Mouse (Mus musculus) myocyte (in vitro differentiated cells): ENCODE results near the gene I830077J02Rik. TPM values are rescaled to one million over a fixed set of nuclear protein-coding genes. Genes with fewer than 3 reads are reported as not detected.

Experiments used
- H3K27me3 ChIP-seq: one replicate; pipeline ENCODE4 v1.6.1; 2011; ENCODE audit not compliant: control insufficient read depth, insufficient read depth, insufficient read length
- H3K36me3 ChIP-seq: one replicate; pipeline ENCODE4 v1.6.1; 2011; ENCODE audit not compliant: control insufficient read depth, insufficient read depth
- H3K4me2 ChIP-seq: one replicate; pipeline ENCODE4 v1.6.1; 2011; ENCODE audit warnings: low read depth, control low read depth
- H3K4me3 ChIP-seq: one replicate; pipeline ENCODE4 v1.5.1; 2011; ENCODE audit warnings: mild to moderate bottlenecking, control low read depth, moderate library complexity
- H3K79me2 ChIP-seq: one replicate; pipeline ENCODE4 v1.6.1; 2011; ENCODE audit not compliant: control insufficient read depth, insufficient read depth
- H3ac ChIP-seq: one replicate; pipeline ENCODE4 v1.6.1; 2011; ENCODE audit not compliant: control insufficient read depth, insufficient read length
- CEBPB ChIP-seq: IDR thresholded peaks from 2 replicates; pipeline ENCODE4 v1.6.1; 2011; ENCODE audit warnings: mild to moderate bottlenecking, moderate library complexity; ENCODE audit not compliant: poor library complexity, insufficient read depth, severe bottlenecking
- E2F4 ChIP-seq: IDR thresholded peaks from one replicate; pipeline ENCODE4 v1.6.1; 2011; ENCODE audit warnings: mild to moderate bottlenecking, control low read depth, moderate library complexity; ENCODE audit not compliant: insufficient read depth
- MAX ChIP-seq: IDR thresholded peaks from one replicate; pipeline ENCODE4 v1.6.1; 2011; ENCODE audit warnings: low read depth, mild to moderate bottlenecking, control low read depth
- MYOD1 ChIP-seq, 3 experiments: IDR thresholded peaks; one replicate each; pipeline ENCODE4 v1.6.1; 2011; ENCODE audit warnings: control low read depth in 2 of 3, low read depth in 2 of 3, mild to moderate bottlenecking in 2 of 3, moderate library complexity in 1 of 3; ENCODE audit not compliant: insufficient read length in 2 of 3, control insufficient read depth in 1 of 3
- MYOG ChIP-seq, 3 experiments: IDR thresholded peaks; one replicate each; pipeline ENCODE4 v1.6.1; 2011; ENCODE audit warnings: control low read depth in 2 of 3, low read depth in 2 of 3, mild to moderate bottlenecking in 2 of 3; ENCODE audit not compliant: insufficient read length in 2 of 3, control insufficient read depth in 1 of 3, insufficient read depth in 1 of 3
- POLR2A ChIP-seq: IDR thresholded peaks from one replicate; pipeline ENCODE4 v1.6.1; 2011; ENCODE audit warnings: low read depth, mild to moderate bottlenecking, control low read depth, moderate library complexity; ENCODE audit not compliant: insufficient read length
- POLR2AphosphoS2 ChIP-seq: IDR thresholded peaks from one replicate; pipeline ENCODE4 v1.6.1; 2011; ENCODE audit warnings: low read depth, control low read depth; ENCODE audit not compliant: insufficient read length
- REST ChIP-seq: IDR thresholded peaks from one replicate; pipeline ENCODE4 v1.6.1; 2011; ENCODE audit warnings: mild to moderate bottlenecking, control low read depth, moderate library complexity; ENCODE audit not compliant: insufficient read depth, insufficient read length
- SRF ChIP-seq: IDR thresholded peaks from one replicate; pipeline ENCODE4 v1.6.1; 2011; ENCODE audit warnings: low read depth; ENCODE audit not compliant: control insufficient read depth, insufficient read length
- TCF12 ChIP-seq: IDR thresholded peaks from one replicate; pipeline ENCODE4 v1.6.1; 2011; ENCODE audit warnings: mild to moderate bottlenecking, control low read depth; ENCODE audit not compliant: poor library complexity, insufficient read depth, severe bottlenecking
- TCF3 ChIP-seq: IDR thresholded peaks from one replicate; pipeline ENCODE4 v1.6.1; 2011; ENCODE audit warnings: low read depth, control low read depth; ENCODE audit not compliant: insufficient read length
- USF1 ChIP-seq: IDR thresholded peaks from one replicate; pipeline ENCODE4 v1.6.1; 2011; ENCODE audit warnings: low read depth, mild to moderate bottlenecking, control low read depth, moderate library complexity
- polyA plus RNA-seq: library from polyadenylated mRNA; unstranded; fragments of >200 nt; fragmentation: generic; extraction: Trizol; gene quantifications from one replicate; pipeline ENCODE4 v1.2.1, GENCODE M21; 2012; ENCODE audit warnings: missing spikeins

I830077J02Rik gene
- 0.07 TPM for polyA plus RNA-seq

- TF ChIP-seq MYOD1 (IDR thresholded peaks at IDR 0.05; ENCODE audit: control insufficient read depth in 1 of 3, insufficient read length in 2 of 3, low read depth in 2 of 3), result no peak
- no peak for TF ChIP-seq TCF3
- TF ChIP-seq E2F4, result no peak
- no peak for TF ChIP-seq MYOG (IDR thresholded peaks at IDR 0.05; ENCODE audit: control insufficient read depth in 1 of 3, insufficient read depth in 1 of 3, insufficient read length in 2 of 3, low read depth in 2 of 3)
- no peak for TF ChIP-seq USF1
- TF ChIP-seq SRF, result no peak
- TF ChIP-seq MAX, result no peak
- TF ChIP-seq REST, result no peak
- TF ChIP-seq POLR2A, result no peak
- no peak for TF ChIP-seq TCF12
- Histone ChIP-seq H3ac (no peak within 1 kb of the TSS), H3K36me3 (peaks cover under 1% of the 10 kb centered on the region), H3K79me2 (no peaks in the 10 kb centered on the region), H3K4me3 (no peak within 1 kb of the TSS), H3K4me2 (no peak within 1 kb of the TSS), H3K27me3 (no peaks in the 10 kb centered on the region)
Observed at GRCm38 (mm10) chr3:105932240-105933071, at the start of gene I830077J02Rik. Gene I830077J02Rik, minus strand, starts transcription at chr3:105932664.

DNA sequence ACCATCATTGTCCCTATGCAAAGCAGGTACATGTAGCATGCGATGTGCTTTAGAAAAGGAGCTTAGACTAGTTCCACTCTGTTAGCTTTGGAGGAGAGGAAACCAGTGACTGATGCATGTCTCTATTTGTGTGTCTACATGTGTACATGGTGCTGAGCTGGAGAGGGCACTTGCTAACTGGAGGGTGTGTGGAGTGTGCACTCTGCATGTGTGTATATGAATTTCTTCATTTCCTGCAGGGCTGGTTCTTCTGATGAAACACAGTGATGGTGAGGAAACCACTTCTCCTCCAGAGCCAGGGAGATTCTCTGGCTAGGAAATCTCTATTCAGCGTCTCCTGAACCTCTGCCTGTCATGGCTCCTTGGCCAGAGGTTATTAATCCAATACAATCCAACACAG, 41.7 kb upstream of the I830077J02Rik start:
- Histone ChIP-seq H3K36me3 (peaks cover 7% of the 10 kb centered on the region), H3K79me2 (no peaks in the 10 kb centered on the region), H3K4me3 (no peak overlapping the region), H3K4me2 (no peak overlapping the region), H3K27me3 (no peaks in the 10 kb centered on the region), H3ac (no peak overlapping the region)
- TF ChIP-seq MYOG (IDR thresholded peaks at IDR 0.05; ENCODE audit: control insufficient read depth in 1 of 3, insufficient read depth in 1 of 3, insufficient read length in 2 of 3, low read depth in 2 of 3) (no peak), TCF12 (no peak), TCF3 (no peak), REST (no peak), SRF (no peak), E2F4 (no peak), MYOD1 (IDR thresholded peaks at IDR 0.05; ENCODE audit: control insufficient read depth in 1 of 3, insufficient read length in 2 of 3, low read depth in 2 of 3) (no peak), POLR2AphosphoS2 (no peak), POLR2A (no peak), USF1 (no peak), CEBPB (no peak)

DNA sequence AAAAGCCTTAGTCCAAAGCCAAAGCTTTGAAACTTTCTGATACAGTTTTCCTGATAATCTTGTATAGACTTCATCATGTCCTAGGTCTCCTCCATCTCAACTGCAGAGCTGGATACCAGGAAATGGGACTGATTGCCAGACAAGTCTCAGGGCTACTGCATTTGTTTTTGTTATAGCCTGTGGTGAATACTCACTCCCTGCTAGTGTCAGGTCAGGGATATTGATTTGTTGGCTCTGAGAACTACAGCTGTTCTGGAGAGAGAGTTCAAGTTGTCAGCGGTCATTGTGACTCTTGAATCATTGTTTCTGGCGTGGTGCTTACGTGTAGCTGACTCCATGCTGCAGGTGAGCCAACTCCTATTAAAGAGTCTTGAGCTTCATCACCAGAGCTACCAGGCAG, 40.9 kb upstream of the I830077J02Rik start, which contains the start of gene Ovgp1:
TSS of gene Ovgp1 (plus strand) at position 301 of the 400 bp plus-strand sequence.
- no peak within 1 kb of the TSS for H3ac ChIP-seq
- no peak within 1 kb of the TSS for H3K4me2 ChIP-seq

GRCm38 (mm10) chr3:105971831-105972446, 39.5 kb upstream of the I830077J02Rik start:
- TF ChIP-seq E2F4 (no peak), USF1 (no peak), TCF3 (no peak), MYOG (IDR thresholded peaks at IDR 0.05; ENCODE audit: control insufficient read depth in 1 of 3, insufficient read depth in 1 of 3, insufficient read length in 2 of 3, low read depth in 2 of 3) (no peak), MAX (no peak), POLR2A (no peak), TCF12 (no peak), MYOD1 (IDR thresholded peaks at IDR 0.05; ENCODE audit: control insufficient read depth in 1 of 3, insufficient read length in 2 of 3, low read depth in 2 of 3) (no peak), CEBPB (no peak), REST (no peak), SRF (no peak), POLR2AphosphoS2 (no peak)
- peaks cover 27% of the 10 kb centered on the region for H3K36me3 ChIP-seq
- H3K79me2 ChIP-seq, result no peaks in the 10 kb centered on the region
- H3K27me3 ChIP-seq, result no peaks in the 10 kb centered on the region
- H3ac ChIP-seq, result no peak overlapping the region
- H3K4me3 ChIP-seq, result no peak overlapping the region
- no peak overlapping the region for H3K4me2 ChIP-seq

More for the DNA sequence above, 40.9 kb upstream of the I830077J02Rik start, which contains the start of gene Ovgp1:
- H3K79me2 ChIP-seq, result no peaks in the 10 kb centered on the region
- no peaks in the 10 kb centered on the region for H3K27me3 ChIP-seq
- no peak for TF ChIP-seq REST
- TF ChIP-seq USF1, result no peak
- peak; percentile 8 for TF ChIP-seq POLR2AphosphoS2
- no peak for TF ChIP-seq SRF
- TF ChIP-seq TCF12, result no peak
- TF ChIP-seq MYOG (IDR thresholded peaks at IDR 0.05; ENCODE audit: control insufficient read depth in 1 of 3, insufficient read depth in 1 of 3, insufficient read length in 2 of 3, low read depth in 2 of 3), result no peak
- H3K36me3 ChIP-seq, result peaks cover 13% of the 10 kb centered on the region
- H3K4me3 ChIP-seq, result no peak within 1 kb of the TSS
